Mouse (Mus musculus) gastrocnemius, postnatal 4 days (tissue): ENCODE results near the gene Tmem26. TPM values are rescaled to one million over a fixed set of nuclear protein-coding genes. Genes with fewer than 3 reads are reported as not detected.
"Not testable (repeated sequence)": the region's sequence is repeated elsewhere in the genome, so short reads cannot be mapped to it uniquely, and the experiment has no call there.

Source experiments
- DNase-seq, 2 experiments: peaks; one replicate each; pipeline ENCODE4 v3.0.0; 2021 to 2022; ENCODE audit warnings: low spot score in 2 of 2, mixed read lengths in 2 of 2
- long read RNA-seq, 2 experiments: library from polyadenylated mRNA; stranded (forward); transcript quantifications; one replicate each; pipeline ENCODE4 v2.0.0; 2021
- total RNA-seq, 2 experiments: library from RNA; stranded (reverse); gene quantifications; 2 replicates each; pipeline ENCODE4 v1.2.3; 2021

Gene Tmem26
- 1 to 10 TPM; 5.6 to 5.8 TPM for total RNA-seq
- long read RNA-seq, experiment 1, partial matches to known transcripts: 0 of 3 reads
- long read RNA-seq, experiment 1, other reads (novel, unspliced or antisense): 3 of 3 reads
- long read RNA-seq, experiment 2, partial matches to known transcripts: 0 of 1 reads
- long read RNA-seq, experiment 2, other reads (novel, unspliced or antisense): 1 of 1 reads

DNA sequence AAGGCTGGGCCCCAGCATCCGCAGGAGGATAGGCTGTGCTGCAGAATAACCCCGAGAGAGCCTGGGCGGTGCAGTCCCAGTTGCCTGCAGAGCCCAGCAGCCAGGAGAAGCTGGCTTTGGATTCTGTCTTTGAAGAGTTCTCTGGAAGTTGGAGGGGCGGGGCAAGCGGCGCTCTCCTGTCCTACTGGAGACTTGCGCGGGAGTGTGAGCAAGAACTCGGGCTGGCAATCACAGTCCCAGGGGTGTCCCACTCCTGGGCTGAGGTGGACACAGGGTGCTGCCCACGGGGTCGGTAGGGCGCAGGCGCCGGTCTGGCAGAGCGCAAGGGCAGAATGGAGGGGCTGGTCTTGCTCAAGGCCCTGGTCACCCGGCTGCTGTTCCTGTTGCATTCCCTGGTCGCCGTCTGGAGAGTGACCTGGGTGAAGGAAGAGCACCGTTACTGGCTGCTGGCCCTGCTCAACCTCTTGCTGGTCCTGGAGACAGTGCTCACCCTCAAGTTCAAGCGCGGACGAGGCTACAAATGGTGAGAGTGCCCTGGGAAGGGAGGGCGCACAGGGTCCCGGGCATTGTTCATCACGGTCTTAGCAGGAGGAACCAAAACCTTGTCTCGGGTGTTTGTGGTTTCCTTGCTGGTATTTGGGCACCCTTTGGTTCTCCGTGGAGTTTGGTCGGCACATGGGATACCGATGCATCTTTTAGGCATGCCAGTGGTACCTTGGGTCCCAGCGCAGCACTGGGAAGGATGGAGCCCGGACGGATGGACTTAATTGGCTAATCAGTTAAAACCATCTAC, at the start of gene Tmem26:
TSS of gene Tmem26 (plus strand) at position 79 of the 793 bp plus-strand sequence.
- DNase-seq: peak in 1 of 2 experiments; percentile 48

DNA sequence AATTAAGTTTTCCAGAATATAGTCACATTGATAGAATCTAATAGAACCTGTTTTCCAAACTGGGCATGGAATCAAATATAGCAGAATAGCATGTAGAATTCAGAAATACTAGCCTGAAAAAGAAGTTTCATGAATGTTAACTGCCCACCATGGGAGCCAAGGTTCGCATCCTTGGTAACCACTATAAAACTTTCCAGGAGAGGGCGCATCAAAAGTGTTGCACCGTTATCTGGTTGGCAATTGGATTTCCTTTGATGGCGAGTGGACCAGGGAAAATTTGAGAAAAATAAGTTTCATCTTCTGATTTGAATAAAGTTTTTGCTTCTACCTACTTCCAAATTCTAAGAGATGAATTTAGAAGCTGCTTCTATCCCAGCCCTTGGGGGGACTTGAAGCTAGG, 44.8 kb upstream of the Tmem26 start:
- DNase-seq: no peak

DNA sequence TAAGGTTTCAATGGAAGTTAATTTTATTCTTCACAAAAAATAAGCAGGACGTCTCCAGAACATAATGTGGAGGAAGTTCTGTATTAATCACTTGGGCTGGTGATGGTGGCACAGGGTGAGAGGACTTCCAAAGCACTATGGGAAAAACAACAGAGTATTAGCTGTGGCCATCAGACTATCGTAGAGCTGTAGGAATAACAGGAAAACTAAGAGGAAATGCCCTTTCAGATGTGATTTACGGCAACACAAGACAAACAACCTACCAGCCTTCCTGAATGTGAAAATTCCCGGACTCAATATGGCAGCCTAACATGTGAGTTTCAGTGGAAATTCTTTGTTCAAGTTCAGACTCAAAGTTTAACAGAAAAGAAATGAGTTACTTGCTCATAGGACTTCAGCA, 42.2 kb upstream of the Tmem26 start:
- DNase-seq: no peak

DNA sequence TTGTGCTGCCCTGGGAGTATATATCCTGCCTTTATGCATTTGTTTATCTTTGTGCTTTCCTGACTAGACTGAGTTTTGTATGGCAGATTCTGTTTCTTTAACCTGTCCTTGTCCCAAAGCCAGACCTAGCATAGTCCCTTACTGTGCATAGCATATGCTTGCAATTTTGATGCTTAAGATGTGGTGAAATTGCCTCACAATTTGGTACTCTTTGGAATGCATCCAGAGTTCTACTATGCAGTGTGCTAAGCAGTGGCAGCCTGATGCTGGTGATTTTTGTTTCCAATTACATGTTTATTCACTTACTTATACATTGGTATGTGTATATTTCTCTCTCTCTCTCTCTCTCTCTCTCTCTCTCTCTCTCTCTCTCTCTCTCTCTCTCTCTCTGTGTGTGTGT, 37.9 kb upstream of the Tmem26 start:
- DNase-seq: no peak

GRCm38 (mm10) chr10:68691116-68691515, 32.3 kb upstream of the Tmem26 start:
- no peak for DNase-seq

- DNase-seq: no peak
These were observed 31.0 kb upstream of the Tmem26 start for GRCm38 (mm10) chr10:68692401-68692800.

GRCm38 (mm10) chr10:68695760-68696336, 27.6 kb upstream of the Tmem26 start:
- DNase-seq: no peak

GRCm38 (mm10) chr10:68704268-68704667, 19.2 kb upstream of the Tmem26 start:
- no peak for DNase-seq

GRCm38 (mm10) chr10:68705471-68706036, 17.9 kb upstream of the Tmem26 start:
- DNase-seq: no peak

DNA sequence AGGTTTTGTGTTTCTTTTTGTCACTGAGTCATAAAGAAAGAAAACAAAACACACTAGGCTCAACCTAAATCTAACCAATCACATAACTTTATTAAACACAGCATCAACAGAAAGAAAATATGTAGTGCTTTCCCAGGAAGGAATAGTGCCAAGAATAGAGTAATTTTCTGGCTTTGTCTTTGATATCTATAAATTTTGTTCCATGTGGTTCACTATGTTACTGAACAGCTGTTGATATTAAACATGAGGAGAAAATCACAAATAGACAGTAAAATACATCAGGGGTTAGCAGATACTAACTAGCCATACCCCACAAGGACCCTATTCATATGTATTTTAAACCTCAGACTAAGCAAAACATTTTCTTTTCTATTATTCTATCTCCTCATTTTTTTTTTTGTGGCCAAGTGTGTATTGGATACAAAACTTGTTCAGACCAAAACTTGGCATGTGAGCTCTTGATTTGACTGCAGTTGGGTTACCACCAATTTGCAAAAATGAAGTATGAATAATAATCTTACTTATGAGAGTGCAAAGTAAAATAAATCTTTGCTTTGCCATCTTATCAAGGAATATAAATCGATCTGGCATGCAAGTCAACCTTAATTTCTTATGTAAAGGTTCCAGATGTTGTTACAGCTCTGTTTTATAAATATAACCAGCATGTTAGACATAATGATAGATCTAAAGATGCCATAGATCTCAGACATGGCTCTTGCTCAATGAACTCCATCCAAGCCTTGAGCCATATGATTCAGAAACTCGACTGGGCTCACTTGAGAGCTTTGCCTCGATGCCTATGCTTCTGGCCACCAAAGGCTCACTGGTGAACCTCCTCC, 16.2 kb upstream of the Tmem26 start:
- no peak for DNase-seq

GRCm38 (mm10) chr10:68712926-68713325, 10.5 kb upstream of the Tmem26 start:
- DNase-seq: no peak

DNA sequence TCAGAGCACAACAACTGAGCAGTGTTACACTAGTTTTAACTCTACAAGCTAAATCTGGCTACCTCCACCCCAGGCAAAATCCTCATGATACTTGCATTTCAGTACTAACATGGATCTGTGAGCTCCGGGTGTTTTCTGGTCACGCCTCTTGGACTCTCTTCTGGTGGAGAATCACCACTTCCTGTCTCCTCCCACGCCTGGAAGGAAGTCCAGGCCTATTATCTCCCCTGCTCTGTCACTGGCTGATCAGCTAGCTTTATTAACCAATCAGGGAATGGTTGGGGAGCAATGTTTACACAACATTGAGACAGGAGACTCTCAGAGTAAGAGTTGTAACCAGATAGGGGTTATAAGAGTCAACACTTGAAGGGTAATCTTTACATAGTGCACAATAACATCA, 9.1 kb upstream of the Tmem26 start:
- no peak for DNase-seq

DNA sequence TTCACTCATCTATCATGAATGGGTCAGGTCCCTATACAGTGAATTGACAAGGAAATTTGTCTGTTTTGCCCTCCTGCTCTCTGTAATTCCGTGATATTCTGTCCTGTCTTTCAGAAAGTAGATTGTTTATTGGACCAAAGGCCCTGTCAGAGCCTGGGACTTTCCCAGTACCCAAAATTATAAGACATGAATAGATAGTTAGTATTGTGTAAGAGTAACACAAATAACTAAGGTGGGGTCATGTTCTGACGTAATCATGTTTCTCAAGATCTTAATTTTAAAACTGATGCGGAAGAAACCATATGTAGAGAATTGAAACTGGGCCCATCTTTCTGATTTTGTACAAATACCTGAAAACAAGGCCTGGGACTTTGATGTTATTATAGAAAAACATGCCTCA, 8.1 kb upstream of the Tmem26 start:
- no peak for DNase-seq

DNA sequence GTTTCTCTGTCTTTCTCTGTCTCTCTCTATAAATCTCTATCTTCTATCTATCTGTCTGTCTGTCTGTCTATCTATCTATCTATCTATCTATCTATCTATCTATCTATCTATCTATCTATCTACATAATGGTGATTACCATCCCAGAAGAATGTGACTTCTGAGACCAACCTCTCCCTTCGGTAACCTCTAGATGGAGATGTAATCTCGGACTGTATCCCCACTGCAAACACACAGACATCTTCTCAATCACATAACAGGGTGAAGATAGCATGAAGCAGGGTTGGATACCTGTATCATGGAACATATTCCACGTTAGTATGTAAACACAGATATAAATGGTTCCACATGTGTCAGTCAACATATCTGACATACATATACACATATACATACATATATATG, 5.1 kb upstream of the Tmem26 start:
- DNase-seq: no peak

- DNase-seq: no peak
These were observed 2.5 kb upstream of the Tmem26 start for GRCm38 (mm10) chr10:68720887-68721400.

DNA sequence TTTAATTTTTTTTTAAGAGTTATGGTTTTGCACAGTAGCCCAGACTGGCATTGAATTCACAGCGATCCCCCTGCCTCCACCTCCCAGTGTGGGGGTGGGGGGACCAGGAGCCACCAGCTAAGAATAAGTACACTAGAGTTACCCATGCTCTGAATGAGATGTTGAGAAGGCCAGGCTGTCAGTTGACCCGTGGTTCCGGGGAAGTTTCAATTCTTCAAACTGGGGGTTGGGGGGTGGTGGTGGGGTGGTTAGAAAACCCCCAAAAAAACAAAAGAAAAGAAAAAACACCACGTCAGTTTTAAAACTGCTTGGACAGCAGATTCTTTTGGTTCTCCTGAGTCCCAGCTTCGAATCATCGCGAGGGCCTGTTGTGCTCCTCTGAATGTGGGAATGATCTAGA, 431 bp upstream of the Tmem26 start:
- DNase-seq: no peak

DNA sequence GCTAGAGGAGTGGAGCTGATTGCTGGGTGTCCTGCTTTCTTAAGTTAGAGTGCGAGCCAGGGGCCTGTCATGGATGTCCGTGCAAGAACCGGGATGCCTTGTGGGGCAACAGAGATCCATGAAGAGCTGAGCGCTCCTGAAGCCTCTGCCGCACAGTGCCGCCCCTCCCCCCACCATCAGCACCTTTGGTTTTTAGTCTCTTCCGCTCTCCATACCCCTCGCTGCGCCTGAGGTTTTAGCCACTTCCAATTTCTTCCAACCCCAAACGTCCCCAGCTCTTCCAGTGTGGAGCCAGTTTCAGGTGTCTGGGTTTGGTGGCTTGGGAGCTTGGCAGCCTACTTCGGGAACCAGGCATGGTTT, 895 bp downstream of the Tmem26 start:
- DNase-seq: peak in 1 of 2 experiments; percentile 10

- peak in 1 of 2 experiments; percentile 34 for DNase-seq
These were observed 4.0 kb downstream of the Tmem26 start for GRCm38 (mm10) chr10:68727464-68727863.

GRCm38 (mm10) chr10:68735621-68736020, 12.2 kb downstream of the Tmem26 start:
- no peak for DNase-seq

DNA sequence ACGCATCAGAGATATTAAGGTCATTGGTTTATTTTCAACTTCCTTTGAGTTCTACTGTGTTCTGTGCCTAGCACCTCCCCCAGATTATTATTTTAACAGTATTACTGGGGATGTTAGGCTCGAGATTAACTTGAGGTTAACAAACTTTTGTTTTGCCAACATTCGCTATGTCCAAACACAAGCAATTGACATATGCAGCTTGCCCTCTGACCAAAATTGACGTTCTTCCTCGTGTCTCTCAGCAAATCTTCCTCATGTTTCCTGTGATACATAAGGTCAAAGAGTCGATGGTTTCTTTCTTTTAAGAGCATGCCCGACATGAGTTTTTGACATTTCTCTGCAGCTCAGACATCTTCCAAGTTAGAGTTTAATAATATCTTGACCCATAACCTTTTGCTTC, 13.9 kb downstream of the Tmem26 start:
- no peak for DNase-seq

DNA sequence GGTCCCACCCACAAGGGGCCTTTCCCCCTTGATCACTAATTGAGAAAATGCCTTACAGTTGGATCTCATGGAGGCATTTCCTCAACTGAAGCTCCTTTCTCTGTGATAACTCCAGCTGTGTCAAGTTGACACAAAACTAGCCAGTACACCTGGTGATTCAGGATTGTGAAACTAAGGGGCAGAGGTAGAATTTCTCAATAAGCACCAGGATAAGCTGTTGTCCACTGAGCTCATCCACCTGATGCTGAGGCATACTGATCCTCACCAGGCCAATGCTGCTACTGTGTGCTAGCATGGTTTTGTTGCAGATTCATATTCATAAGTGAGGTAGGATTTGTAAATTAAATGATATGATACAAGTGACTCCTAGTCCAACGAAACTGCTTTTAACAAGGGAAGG, 15.5 kb downstream of the Tmem26 start:
- not testable (repeated sequence) for DNase-seq
